Mouse (Mus musculus) gonadal fat pad, adult 2 months (tissue): ENCODE data around the gene Gas2l2. TPM values are rescaled to one million over a fixed set of nuclear protein-coding genes. Genes with fewer than 3 reads are reported as not detected.
A peak's percentile ranks its signal among the peaks of the same experiment; 100 is the strongest.

Experiments
- DNase-seq: peaks from one replicate; pipeline ENCODE4 v3.0.0-alpha.2; 2012; ENCODE audit warnings: low read depth
- polyA plus RNA-seq: library from polyadenylated mRNA; depleted of rRNA; stranded (reverse); fragments of >200 nt; gene quantifications from 2 replicates; pipeline ENCODE4 v1.2.3, GENCODE M21; 2012

Gene Gas2l2
- polyA plus RNA-seq, 1 experiment, result 0.53 TPM

- no peak for DNase-seq
Observed at GRCm38 (mm10) chr11:83443824-83444223, 14.6 kb upstream of the Gas2l2 start.

- DNase-seq, result no peak
Observed at GRCm38 (mm10) chr11:83442596-83443267, 13.5 kb upstream of the Gas2l2 start.

DNA sequence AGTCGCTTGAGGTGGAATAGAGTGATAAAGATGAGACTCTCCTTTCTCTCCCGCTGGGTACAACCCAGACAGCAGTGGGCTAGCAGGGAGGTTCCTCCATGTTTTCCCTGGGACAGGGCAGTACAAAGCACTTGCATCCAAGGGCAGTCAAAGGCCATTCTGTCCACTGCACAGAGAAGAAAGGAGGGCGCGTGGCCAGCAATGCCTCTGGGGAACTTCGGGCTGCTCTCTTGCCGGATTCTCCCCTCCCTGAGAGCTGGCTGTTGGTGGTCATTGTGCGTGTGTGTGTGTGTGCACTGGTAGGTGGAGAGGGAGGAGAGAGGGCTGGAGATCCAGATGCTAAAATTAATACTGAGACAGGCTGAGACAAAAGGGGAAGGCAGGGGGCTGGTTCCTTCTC lies 12.0 kb upstream of the Gas2l2 start:
- DNase-seq, result no peak

DNA sequence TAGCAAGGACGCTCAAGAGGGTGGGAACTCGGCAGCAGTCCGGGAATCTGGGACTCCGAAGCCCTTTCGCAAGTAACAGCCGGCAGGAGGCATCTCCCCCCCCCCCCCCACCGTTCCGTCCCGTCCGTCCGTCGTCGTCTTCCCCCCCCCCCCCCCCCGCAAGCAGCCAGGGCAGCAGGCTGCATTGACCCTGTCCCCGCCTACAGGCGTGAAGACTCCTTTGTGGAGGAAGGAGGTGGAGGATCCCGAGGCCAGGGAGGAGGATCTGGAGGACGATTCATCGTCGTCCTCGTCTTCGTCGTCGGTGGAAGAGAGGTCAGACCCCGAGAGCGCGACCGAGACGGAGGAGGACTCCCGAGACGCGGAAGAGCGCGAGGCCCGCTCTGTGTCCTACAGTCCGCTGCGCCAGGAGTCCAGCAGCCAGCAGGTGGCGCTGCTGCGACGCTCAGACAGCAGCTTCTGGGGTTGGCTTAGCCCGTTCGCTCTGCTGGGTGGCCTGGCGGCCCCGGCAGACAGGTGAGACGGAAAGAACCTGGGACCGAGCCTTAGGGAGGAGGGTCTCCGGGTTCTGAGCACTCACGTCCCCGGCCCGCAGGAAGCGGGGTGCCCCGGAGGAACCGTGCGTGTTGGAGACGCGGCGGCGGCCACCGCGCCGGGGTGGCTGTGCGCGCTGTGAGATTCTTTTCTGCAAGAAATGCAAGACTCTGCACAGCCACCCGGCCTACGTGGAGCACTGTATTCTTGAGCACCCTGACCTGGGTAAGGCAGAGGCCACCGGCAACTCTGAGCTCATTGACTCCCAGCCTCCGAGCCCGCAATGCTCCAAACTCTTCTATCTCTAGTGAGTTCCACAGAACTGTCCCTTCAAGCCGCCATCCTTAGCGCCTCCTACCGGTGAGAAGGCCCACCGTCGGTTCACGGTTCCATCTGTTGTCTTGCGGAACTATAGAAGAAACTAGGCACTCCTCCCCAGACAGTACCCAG lies 11.1 kb upstream of the Gas2l2 start:
- peak; percentile 47 for DNase-seq

GRCm38 (mm10) chr11:83439426-83440060 lies 10.3 kb upstream of the Gas2l2 start:
- DNase-seq, result no peak

- DNase-seq, result no peak
Observed at GRCm38 (mm10) chr11:83437377-83437776, 8.1 kb upstream of the Gas2l2 start, which contains the start of gene 1700020L24Rik. Gene 1700020L24Rik (plus strand): TSS chr11:83437677.

GRCm38 (mm10) chr11:83432533-83432932 lies 3.3 kb upstream of the Gas2l2 start:
- DNase-seq, result no peak

GRCm38 (mm10) chr11:83426964-83427363 lies 2.3 kb downstream of the Gas2l2 start:
- no peak for DNase-seq

DNA sequence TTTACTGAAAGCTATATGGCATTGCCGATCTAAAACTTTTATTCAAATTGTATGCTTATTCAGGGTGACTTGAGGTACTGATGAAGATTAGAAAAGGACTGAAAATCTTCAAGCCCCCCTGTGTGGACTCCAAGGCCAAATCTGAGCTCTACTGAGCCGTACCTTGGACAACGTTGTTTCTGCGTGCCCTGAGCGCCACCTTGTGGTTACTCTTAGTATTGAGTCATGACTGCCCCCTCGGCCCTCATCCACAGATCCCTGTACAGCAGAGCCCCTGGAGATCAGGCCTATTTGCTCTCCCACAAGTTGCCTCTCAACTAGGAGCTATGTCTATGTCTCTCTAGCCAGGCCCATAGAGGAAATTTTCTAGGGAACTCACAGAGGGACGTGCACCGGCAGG lies 4.6 kb downstream of the Gas2l2 start:
- DNase-seq, result no peak

DNA sequence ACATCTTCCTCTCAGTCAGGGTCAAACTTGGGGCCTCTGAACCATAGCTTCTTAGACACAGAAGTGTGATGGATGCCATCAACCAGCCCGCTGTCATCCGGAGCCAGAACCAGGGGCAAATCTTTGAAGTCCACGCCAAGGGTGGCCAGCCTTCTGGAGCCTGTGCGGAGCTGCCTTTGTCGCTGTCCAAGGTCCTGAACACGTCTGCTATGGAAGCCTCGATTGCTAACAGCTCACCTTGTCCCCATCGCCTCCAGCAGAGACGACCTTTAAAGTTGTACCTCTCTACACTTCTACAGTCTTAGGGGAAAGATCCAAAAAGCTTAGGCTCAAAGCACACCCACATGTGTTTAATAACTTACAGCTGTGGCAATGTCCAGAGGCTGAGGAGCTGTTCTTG lies 8.0 kb downstream of the Gas2l2 start:
- no peak for DNase-seq

- DNase-seq, result no peak
Observed at GRCm38 (mm10) chr11:83420338-83420737, 8.9 kb downstream of the Gas2l2 start.

DNA sequence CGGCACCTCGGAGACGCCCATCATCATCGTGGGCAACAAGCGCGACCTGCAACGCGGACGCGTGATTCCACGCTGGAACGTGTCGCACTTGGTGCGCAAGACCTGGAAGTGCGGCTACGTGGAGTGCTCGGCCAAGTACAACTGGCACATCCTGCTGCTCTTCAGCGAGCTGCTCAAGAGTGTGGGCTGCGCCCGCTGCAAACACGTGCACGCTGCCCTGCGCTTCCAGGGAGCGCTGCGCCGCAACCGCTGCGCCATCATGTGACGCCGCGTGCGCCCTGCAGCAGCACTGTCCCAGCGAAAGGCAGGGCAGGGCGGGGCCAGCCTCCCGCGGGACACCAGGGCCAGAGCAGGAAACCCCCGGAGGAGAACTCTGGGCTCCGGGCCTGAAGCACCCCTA lies 10.7 kb downstream of the Gas2l2 start:
- no peak for DNase-seq

DNA sequence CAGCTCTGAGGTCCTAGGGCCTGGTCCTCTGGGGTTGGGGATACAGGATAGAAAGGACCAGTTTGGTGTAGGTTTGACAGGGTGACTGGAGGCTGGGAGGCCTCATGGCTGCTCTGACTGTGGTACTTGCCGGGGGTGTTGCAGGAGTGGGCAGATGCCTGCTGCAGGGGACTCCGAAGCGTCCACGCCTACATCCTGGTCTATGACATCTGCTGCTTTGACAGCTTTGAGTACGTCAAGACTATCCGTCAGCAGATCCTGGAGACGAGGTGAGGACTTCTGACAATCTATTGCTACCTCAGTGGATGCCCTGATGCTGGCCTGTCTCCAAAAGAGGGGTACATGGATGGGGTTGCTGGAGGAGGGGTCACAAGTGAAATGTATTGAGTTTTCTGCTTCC lies 11.5 kb downstream of the Gas2l2 start:
- DNase-seq, result no peak

DNA sequence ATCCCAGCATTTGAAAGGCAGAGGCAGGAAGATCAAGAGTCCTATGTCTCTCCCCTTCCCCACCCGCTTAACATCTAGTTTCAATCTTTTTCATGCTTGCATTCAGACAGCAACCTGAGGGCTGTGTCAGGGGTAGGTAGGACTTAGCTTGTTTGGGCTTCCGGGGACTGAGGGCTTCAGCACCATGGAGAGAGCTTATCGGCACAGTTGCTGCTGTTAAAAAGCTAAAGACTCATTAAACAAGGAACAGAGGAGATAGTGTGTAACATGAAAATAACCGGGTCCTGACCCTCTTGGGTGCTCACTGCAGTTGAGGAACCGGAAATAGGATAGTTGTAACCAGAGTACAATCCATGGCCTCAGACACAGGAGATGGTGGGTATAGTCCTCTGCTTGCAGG lies 12.2 kb downstream of the Gas2l2 start:
- no peak for DNase-seq

DNA sequence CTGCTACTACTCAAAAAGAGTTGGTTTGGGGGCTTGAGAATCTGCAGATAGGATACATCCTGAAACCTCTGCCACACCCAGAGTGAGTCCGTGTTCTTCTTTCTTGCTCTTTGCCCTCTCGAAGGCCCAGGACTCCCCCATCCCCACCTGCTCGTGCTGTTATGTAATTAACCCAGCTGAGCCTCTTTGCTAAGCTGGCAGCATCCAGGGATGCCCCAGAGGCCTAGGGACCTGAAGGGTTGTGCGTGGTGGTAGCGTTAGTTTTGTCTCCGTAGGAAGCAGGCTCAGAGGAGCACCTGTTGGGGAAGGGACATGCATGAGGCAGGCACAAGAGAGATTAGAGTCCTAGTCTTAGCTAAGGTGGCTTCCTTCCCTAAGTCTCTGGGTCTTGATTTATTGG lies 18.7 kb downstream of the Gas2l2 start:
- no peak for DNase-seq

DNA sequence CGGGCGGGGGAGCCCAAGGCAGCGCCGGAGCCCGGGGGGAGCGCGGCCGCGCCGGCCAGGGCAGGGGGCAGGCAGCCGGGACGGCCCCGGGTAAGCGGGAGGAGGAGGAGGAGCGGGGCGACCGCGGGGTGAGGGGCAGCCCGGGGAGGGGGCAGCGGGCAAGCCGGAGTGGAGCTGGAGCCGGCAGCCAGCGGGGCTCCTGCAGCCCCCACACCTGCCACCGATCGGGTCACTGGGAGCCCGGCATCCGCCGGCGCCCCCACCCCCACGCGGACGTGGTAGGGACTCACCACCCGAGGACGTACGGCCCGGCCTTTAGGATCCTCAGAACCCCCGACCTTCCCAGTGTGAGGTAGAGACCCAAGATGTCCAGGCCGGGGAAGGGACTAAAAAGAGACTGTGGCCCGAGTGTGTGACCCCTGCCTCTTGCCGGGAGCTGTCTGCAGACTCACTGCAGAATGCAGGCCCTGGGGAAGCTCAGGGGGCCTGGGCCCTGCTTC lies 19.4 kb downstream of the Gas2l2 start:
- no peak for DNase-seq

- DNase-seq, result no peak
Observed at GRCm38 (mm10) chr11:83409087-83409754, 20.0 kb downstream of the Gas2l2 start, which contains the start of gene Rasl10b. Gene Rasl10b (plus strand): TSS chr11:83409137.

DNA sequence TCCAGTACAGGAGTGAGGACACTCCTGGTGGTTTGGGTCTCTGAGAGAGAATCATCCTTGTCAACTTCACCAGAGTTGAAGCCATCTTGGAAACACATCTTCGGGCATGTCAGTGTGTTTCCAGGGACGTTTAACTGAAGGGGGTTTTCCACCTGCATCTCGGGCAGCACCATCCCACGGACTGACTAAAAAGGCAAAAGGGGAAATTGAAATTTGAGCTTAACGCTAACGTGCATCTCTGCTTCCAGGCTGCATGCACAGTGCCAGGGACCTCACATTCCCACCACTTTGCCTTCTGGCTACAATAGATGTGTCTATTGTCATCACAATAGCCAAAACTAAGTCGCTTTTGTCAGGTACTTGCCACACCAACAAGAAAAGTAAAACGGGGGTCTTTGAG lies 21.0 kb downstream of the Gas2l2 start:
- no peak for DNase-seq

GRCm38 (mm10) chr11:83406391-83406790 lies 22.9 kb downstream of the Gas2l2 start:
- no peak for DNase-seq

- DNase-seq, result no peak
Observed at GRCm38 (mm10) chr11:83403787-83404186, 25.5 kb downstream of the Gas2l2 start.

DNA sequence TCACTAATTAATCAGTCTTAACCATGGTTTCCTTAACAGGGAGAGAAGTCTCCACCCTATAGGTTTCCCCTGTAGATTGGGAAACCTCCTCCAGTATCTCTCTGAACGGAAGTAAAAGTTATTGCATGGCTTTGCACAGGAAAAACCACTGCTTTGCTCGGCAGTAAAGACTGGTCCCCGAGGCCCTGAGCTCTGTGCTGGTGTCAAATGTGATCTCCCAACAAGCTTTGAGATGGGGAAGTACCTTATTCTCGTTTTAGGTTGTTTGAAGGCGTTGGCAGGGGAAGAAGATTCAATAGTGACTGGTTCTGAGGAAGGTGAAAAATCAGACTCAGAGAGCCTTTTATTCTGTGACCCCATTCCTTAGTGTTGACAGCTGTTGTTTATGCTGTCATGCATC lies 30.5 kb downstream of the Gas2l2 start:
- DNase-seq, result no peak

DNA sequence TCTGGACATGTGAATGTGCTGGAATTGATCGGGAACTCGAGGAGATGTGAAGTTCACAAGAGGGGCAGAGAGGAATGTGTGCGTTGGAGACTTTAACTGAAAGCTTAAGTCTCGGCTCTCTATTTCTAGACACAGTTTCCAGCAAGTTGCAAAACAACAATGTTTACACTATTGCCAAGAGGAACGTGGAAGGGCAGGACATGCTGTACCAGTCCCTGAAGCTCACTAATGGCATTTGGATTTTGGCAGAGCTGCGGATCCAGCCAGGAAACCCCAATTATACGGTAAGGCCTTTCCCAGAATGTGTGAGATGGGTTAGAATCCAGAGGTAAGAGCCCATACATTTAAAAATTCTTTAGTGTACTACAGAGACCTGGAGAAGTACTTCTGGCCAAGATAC lies 31.6 kb downstream of the Gas2l2 start:
- peak; percentile 5 for DNase-seq
